Mouse (Mus musculus): ENCODE data around the gene 4930524N10Rik.

The 4930524N10Rik gene

GRCm38 (mm10) chrX:154343292-154343691, at the start of gene 4930524N10Rik:
4930524N10Rik (minus strand) TSS chrX:154343392.
- DNase-seq (ENCODE audit: low spot score): no peak

- DNase-seq (ENCODE audit: low spot score): no peak
These were observed 6.8 kb upstream of the 4930524N10Rik start for GRCm38 (mm10) chrX:154350042-154350441.

GRCm38 (mm10) chrX:154349302-154350041, 6.3 kb upstream of the 4930524N10Rik start:
- DNase-seq (ENCODE audit: low spot score): no peak

- no peak for DNase-seq (ENCODE audit: low spot score)
These were observed 4.7 kb upstream of the 4930524N10Rik start for GRCm38 (mm10) chrX:154347933-154348332.

All from ovary, adult 18-20 months (tissue).